Mouse (Mus musculus): ENCODE data around the gene Vgll4. TPM values are rescaled to one million over a fixed set of nuclear protein-coding genes. Genes with fewer than 3 reads are reported as not detected.

The Vgll4 gene
- polyA plus RNA-seq, 1 experiment from 2014 or later: 90.5 TPM

DNA sequence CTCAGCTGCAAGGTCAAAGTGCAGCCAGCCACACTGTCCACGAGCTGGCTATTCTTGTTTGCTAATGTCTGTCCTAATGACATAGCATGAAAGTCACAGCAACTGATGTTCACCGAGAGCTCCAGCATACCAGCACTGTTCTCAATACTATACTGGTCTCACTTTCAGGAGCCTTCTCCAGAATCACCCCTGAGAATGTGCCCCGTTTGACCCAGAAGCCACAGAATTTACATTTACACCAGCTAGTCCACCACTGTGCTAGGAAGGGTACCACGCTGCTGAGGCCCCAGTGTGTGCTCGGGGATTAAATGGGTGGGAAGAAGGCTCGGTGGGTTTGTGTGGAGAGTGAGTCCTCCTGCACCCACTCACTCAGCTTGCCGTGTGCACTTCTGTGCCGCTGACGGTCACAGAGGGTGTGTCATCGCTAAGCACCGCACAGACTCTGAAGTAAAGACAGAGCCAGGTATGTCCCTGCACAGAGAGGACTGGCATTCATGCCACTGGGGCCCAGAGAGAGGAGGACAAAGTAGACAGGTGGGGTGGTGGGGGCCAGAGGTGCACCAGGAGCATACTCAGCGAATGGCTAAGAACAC, 122.1 kb downstream of the Vgll4 start:
- no peak for DNase-seq (ENCODE audit: low spot score)

DNA sequence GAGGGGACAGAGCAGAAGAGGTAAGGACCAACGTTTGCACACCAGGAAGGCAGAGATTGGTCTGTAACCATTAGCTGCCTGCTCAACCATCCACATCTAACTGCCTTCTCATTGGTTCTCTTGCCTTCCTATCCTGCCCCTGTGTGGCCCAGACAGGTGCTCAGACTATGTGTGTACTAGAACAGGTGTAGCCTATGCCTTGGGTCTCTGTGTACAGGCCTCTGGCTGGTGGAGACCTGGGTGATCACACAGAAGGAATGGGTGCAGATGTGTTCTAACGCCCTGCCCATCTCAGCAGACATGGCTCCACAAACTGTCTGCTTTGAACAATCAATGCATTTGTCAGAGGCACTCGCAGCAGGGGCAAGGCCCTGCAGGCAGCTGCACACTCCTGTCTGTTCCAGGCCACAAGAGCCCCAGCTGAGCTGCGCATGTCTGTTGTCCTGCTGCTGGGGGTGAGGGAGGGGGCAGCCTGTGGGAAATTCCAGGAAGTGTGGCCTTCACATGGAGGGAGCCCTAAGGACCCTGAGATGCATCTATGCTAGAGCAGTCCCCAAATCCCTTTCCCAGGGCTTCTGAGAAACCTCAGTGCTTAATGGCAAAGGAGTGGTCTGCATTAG, 123.5 kb downstream of the Vgll4 start:
- no peak for DNase-seq (ENCODE audit: low spot score)

DNA sequence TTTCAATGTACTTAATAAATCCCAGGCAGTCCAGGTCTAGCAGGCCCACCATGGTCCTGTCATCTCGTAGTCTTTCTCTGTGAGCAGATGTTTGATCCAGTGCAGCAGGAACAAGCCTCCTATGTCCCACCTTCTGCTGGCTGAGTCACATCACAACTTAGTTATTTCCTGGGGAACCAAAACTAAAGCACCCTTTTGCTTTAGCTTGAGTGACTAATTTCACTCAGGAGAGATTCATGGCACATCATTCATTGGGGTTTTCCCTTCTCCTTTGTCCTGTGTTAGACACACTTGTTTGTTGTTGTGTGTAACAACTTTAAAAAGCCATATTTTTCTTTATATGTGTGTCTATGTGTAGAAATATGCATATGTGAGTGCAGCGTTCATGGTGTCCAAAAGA, 126.9 kb downstream of the Vgll4 start:
- no peak for DNase-seq (ENCODE audit: low spot score)

DNA sequence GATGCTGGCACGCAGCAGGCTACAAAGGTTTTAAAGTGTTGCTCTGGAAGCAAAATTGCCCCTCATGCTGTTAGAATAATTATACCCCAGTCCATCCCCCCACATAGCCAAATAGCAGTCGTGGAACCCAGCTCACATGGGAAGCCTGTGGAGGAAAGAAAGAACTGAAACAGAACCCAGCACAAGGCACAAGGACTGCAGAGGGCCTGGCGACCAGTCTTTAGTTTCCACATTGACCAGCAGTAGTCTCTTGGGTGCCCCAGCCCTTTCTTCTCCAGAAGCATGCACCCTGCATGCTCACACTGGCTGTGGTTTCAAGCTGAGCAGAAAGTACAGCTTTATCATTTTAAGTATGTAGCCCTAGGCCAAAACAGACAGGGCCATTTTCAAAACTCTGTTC, 127.7 kb downstream of the Vgll4 start:
- no peak for DNase-seq (ENCODE audit: low spot score)

DNA sequence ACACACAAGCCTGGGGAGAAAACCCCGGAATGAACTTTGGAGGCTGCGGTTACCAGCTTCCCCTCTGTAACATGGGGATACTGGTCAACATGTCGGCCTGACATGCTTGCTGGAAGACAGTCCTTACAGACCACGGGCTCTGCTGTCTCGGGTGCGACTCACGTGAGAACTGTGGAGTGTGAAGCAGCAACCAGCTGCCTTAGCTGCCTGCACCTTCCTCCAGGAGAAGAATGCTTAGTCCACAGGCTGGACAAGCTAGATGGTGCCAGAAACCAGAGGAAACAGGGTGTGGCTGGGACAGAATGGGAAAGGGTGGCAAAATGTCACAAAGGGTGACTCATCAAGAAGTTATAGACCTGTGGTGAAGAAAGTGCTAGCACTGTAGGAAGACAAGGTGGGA, 129.8 kb downstream of the Vgll4 start:
- no peak for DNase-seq (ENCODE audit: low spot score)

DNA sequence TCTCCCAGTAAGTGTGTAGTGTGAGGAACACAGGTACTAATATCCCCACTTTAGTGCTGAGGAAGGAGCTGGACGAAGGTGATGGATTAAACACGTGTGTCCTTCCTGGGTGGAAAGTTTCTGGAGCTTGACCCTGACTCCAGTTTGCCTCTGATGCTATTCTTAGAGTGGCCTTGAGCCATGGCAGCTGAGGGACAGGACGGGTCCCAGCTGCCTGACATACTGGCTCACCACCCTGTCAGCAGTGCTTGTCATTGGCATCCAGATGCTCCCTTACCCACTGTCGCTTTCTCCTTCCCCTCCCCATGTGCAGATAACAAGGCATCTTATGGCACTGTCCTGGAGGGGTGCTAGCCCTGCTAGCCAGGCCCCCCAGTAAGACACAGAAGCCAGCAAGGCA, 130.9 kb downstream of the Vgll4 start:
- no peak for DNase-seq (ENCODE audit: low spot score)

DNA sequence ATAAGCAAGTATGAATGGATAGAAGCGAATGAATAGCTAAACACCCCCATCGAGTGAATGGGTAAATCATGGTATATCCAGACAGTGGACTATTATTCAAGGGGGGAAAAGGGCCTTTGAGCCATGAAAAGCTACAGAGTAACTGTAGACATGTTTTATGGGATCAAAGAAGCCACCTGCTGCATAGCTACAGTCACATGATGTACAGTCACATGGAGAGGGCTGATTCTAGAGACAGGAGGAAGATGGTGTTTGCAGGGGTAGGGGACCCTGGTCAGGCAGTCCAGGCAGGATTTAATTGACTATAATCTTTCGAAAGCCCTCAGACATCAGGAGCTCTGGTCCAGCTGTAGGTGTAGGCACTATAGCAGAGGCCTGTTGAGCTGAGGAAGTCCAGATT, 133.4 kb downstream of the Vgll4 start:
- DNase-seq (ENCODE audit: low spot score): no peak

DNA sequence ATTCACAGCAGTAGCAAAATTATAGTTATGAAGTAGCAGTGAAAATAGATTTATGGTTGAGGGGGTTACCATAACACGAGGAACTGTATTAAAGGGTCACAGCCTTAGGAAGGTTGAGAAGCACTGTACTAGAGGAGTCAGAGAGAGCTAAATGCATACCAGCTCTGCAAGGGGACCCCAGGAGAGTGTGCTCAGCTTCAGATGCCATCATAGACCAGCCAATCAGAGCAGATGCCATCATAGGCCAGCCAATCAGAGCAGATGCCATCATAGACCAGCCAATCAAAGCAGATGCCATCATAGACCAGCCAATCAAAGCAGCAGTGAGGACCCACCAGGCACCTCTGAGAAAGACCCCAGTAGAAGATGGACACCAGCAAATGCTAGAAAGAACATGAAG, 134.0 kb downstream of the Vgll4 start:
- DNase-seq (ENCODE audit: low spot score): no peak

DNA sequence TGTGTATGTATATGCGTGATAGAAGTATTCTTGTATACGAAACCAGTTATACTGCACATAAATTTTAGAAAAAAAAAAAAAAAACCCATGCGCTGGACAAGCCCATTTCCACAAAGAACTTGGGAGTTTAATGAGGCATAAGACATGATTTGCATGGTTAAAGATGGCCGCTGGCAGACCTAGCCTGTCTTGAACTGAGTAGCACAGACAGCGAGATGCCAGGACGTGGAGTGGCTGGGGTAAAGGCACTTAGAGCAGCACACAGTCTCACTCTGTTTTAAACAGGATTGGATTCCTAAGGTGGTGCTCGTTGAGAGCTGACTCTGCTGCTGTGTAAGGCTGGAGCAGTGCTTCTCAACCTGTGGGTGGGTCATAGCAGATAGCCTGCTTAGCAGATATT, 134.4 kb downstream of the Vgll4 start:
- no peak for DNase-seq (ENCODE audit: low spot score)

DNA sequence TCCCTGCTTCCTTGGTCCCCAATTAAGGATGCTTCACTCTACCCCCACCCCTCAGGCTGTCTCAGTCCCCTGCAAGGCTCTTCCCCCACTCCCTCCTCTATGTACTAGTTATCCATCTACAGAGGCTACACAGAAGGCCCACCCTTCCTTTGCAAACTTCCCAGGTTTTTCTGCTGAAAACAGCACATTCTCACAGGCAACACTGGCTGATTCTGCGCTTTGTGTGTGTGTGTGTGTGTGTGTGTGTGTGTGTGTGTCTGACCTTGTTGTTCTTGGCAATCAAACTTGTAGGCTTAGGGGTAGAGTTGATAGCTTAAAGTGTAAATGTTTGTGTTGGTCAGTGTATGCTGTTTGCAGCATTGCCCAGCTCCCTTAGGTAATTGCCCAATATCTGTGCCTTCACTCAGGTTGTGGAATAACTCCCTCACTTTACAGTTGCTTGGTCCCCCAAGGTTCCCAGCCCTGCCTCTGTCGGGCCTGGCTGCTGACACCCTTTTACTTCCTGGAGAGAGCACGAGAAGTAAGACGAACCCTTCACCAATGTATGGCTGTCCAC, 135.9 kb downstream of the Vgll4 start:
- no peak for DNase-seq (ENCODE audit: low spot score)

DNA sequence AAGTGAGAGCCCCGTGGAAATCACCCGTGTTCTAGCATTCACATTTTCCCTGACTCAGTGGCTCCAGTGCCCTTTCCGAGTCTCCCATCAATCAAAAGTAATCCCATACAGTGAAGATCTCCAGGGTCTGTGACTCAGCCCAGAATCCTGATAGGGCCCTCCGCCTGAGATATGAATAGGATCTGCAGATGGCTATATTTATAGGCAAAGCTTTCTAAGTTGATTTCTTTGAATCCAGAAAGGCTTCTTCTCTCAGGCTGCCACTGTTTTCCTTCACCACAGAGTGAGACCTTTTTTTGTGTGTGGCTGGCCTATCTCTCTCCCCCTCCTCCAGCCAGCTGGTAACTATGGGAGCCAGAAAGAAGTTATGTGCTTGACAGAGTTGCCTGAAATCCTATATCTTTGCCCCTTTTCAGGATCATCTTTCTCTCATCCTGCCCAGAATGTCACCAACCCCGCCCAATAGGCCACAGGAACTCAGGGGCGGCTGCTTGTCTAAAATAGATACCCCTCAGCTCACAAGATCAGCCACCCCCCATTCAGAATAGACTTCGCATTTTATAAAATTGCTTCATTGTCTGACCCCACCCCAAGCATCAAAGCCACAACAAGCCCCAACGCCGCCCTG, 136.6 kb downstream of the Vgll4 start:
- DNase-seq (ENCODE audit: low spot score): no peak

DNA sequence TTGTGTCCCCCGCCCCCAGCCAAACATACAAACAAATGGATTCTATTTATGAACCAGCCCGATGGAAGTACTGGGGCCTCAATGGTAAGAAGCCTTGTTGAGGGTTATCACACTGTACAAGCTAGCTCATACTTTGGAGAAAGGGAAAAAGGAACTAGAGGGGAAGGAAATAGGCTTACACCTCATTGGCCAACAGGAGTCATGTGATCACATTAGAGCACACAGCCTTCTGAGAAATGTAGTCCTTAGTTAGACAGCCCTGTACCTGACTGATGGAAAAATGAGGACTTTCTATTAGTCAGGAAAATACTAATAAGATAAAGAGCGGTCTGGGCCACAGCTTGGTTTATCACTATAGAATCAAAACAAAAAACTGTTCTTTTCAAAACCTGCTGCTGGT, 138.0 kb downstream of the Vgll4 start:
- peak; percentile 48 for DNase-seq (ENCODE audit: low spot score)

DNA sequence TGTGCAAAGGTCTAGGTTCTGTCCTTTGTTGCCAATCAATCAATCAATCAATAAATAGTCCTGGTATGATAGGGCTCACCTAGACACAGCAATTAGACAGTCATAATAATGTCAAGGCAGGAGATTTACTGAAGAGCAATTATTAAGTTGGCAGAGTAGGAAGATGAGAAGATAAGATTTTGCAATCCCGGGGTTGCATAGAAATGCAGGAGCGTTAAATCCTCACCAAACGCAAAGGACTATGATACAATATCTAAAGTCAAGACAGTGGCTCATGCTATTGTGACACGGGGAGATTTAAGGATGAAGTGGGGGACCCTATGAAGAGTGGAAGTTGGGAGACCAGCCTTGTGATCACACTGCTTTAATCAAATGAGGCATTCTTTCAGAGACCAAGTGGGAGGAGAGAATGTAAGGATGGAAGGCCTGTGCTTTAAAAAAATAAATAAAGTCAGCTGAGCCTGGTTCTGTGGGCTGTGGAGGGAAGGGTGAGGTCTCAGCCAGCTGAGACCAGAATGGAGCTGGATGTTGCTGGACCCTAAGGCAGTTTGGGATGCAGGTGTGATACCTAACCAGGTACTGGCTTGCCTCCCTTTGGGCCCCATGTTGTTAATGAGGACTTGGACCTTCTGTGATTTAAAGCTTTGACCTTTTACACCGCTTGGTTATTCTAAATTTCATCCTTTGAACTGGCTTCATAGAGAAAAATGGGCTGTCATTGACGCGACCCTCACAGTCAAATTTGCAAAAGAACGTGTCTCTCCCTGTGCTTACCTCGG, 139.9 kb downstream of the Vgll4 start:
- DNase-seq (ENCODE audit: low spot score): no peak

DNA sequence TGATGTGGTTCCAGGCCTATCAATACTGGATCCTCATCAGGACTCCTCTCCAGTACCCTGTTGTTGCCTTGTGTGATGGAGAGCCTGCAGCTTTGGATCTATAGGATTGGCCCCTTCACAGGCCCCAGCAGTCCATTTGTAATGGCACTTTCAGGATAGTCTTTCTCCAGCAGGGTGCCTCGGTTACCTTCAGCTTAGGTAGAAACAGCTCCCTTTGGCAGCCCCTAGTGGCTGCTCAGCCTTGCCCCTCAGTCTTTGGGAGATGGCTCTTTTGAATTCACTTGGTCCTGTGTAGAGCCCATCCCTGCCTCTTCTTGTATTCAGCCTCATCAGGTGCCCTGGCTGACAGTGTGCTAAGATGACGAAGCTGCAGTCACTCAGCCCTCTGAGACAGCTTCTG, 142.9 kb downstream of the Vgll4 start:
- DNase-seq (ENCODE audit: low spot score): peak; percentile 31

DNA sequence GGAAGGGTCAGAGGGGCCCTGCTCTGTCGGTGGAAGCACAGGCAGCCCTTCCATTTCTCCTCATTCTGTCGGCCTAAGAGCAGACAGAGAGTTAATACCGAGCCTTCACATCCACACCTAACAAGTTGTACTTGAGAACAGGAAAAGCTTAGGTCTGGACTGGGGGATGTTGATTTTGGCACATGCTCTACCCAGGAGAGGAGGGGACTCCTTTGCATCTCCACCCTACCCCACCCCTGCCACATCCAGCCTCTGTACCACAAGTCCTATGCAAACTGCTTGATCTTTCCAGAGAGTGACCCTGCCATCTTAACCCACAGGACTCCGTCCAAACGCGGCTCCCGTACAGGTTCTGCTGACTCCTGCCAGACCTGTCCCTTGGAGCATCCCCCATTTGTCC, 148.1 kb downstream of the Vgll4 start:
- no peak for DNase-seq (ENCODE audit: low spot score)

DNA sequence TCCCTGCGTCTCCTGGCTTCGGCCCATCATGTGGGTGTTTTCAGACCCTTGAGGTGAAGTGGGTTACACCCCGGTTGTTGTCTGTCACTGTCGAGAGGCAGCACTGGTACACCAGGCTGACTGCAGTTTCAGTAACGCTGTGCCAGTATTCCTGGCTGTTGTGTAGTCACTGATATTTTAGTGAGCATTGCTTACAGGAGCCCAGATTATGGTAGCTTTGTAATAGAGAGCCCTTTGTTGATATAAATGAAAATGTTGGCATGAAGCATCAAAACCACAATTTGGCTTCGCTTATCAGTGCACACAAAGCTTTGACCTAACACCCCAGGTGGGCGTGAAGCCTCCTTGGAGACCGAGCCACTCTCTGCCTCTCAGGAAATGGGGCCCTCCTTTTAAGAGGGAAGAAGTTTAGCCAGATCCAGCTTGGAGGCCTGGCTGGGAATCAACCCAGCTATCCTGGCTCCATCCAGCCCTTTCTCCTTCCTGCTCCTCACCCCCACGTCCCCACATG, 149.8 kb downstream of the Vgll4 start:
- no peak for DNase-seq (ENCODE audit: low spot score)

DNA sequence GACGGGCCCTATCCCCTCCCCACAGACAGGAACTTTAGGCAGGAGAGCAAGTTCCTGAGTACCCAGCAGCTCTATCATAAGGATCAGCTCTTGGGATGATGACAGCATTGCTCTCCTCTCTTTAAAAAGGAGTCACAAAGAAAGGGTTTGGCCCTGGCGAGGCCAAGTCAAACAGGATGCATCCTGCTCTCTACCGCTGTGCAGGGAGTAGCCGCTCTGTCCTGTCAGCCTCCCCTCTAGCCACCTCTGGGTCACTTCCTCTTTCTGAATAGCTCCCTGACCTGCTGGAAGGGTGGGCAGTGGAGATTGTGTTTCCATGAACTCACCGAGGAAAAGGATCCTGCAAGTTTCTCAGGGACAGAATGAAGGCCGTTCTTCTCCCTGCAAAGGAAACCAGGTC, 151.3 kb downstream of the Vgll4 start:
- no peak for DNase-seq (ENCODE audit: low spot score)

DNA sequence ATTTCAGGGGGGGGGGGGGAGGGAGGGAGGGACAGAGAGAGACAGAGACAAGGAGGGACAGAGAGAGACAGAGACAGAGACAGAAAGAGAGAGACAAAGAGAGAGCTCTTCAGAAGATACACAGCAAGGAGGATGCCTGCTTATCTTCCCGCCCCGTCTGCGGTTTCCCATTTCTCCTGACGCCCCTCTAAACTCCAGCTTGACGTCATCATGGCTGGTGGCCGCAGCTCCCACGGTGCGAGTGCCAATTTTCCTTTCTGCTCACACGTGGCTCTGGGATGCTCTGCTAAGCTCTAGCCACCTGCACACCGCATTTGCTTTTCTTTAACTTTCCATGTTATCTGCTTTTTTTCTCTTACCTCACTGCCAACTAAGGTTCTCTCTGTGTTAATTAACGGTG, 151.8 kb downstream of the Vgll4 start:
- peak; percentile 42 for DNase-seq (ENCODE audit: low spot score)

DNA sequence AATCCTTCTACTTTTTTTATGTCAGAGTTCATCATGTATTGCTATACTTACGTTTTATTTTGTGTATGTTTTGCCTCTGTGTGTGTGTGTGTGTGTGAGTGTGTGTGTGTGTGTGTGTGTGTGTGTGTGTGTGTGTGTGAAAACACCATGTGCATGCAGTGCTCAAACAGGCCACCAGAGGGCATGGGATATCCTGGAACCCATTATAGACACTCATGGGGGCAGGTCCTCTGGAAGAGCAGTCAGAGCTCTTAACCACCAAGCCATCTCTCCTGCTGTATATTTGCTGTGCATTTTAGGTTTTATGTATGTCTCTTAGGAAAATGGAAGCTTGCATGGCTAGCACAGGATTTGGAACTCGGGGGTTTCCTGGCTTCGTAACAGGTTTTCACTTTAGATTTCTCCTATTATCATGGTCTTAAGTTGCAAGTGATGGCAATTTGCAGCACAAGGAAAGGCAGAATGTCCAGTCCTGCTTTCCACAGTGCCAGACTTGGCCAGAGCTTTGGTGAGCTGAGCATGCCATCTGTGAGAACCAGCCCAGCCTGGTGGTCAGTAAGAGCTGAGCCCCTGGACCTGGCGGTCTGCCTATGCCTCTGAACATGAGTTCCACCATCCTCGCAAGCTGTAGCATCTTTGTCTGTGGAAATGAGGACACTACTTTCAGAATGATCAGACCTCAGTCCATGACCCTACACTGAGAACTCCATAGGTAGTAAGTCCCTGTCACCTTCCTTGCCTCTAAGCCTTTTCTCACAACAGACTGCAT, 154.7 kb downstream of the Vgll4 start:
- DNase-seq (ENCODE audit: low spot score): no peak

DNA sequence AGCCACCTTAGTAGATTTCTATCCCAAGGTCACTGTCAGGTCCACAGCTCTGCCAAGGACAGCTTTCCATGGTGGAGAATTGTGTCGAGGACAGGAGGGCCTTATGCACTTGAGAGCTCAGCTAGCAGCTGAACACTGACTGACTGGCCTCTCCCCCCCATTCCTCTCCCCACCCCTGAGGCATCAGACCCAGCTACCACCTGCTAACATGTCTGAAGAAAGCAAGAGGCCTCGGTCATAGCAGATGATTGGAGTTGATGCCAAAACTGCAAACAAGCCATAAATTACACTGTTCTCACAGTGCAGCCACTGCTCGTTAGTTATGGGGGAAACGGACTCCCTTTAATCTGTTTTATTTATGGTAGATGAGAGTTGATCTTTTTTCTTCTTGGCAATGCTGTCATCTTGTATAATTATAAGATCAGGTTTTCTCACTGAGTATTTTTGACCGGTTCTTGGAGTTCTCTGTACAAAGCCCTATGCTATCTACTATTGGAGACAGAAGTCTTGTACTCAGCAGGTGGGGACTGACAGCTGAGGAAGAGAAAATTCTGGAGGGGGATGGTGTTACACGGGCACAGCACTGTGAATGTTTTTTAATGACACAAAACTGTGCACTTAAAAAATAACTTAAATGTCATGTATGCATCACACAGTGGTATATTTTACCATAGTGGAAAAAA, 155.5 kb downstream of the Vgll4 start:
- no peak for DNase-seq (ENCODE audit: low spot score)

DNA sequence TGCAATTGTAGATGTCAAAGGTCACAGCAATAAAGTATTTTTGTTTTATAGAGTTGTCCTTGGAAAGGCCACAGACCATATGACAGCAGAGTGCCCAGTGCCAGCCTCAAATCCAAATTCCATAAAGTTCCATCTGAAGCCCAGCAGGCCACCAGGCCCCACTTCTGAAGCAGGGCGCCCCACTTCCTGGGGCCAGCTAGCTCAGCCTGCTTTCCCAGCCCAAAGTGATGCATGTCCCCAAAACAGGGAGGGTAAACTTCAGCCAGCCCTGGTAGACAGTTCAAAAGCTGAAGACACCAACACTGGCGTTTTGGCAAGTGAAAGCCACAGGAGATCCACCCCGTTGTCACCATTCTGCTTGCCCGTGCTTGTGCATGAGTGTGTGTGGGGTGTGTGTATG, 157.0 kb downstream of the Vgll4 start:
- DNase-seq (ENCODE audit: low spot score): no peak
